Mouse (Mus musculus) cortical plate, adult 2 months (tissue): ENCODE measurements around the gene Gm12166.

Source experiments
- CTCF ChIP-seq: fragments of 200-500 bp; IDR thresholded peaks from 2 replicates; pipeline ENCODE4 v1.5.1; 2011; ENCODE audit warnings: mild to moderate bottlenecking, control low read depth, low read length; ENCODE audit not compliant: insufficient read depth; ENCODE audit errors: extremely low read depth
- POLR2A ChIP-seq: fragments of 200-500 bp; IDR thresholded peaks from 2 replicates; pipeline ENCODE4 v1.6.1; 2011; ENCODE audit warnings: mild to moderate bottlenecking, low read length, control low read depth; ENCODE audit not compliant: insufficient read depth; ENCODE audit errors: extremely low read depth

DNA sequence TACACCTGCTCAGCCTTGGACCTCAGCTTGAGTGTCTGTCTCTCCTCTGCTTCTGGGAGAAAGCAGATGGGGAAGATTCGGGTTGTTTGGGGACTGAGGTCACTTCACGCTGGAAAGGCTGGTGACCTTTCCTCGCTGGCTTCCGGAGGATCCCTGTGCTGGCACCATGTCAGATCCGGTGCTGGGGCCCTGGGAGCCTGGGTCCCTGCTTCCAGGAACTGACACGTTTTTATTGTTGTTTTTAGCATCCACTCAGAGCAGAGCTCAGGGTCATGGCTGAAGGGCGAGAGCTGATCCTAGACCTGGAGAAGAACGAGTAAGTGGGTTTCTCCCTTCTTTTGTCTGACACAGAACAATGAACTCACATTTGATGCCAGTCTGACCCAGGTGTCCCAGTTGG is 12.6 kb upstream of the Gm12166 start:
- TF ChIP-seq CTCF, result no peak
- no peak for TF ChIP-seq POLR2A
